Comparison of ENCODE assay signal across 20 mouse cellular contexts in genomic region chr3:38793221-38793620, GRCm38 (mm10).
"Had no signal": no experiment of that assay in that cellular context is flagged by ENCODE, and none has a peak within 500 bp of the region (broad histone marks: within the 10 kb centered on the region; RNA-seq: fewer than 3 reads in every experiment).

No protein-coding gene starts in this region.

- H3K9ac ChIP-seq: limb, embryonic 12.5 days; limb, embryonic 15.5 days; liver, embryonic 14.5 days; liver, postnatal 0 days; midbrain, embryonic 15.5 days; neural tube, embryonic 12.5 days; neural tube, embryonic 15.5 days had no signal

- H3K36me3 ChIP-seq: limb, embryonic 12.5 days; limb, embryonic 15.5 days; midbrain, embryonic 10.5 days; midbrain, embryonic 15.5 days; neural tube, embryonic 12.5 days; neural tube, embryonic 15.5 days had no signal

- DNase-seq: kidney, adult 2 months; kidney, postnatal 25 days; layer of hippocampus, adult 9-11 months; liver, postnatal 0 days; thymus, adult 2 months; thymus, postnatal 14 days; thymus, postnatal 4 days had no signal

- H3K4me3 ChIP-seq: layer of hippocampus, adult 2 months; limb, embryonic 12.5 days; limb, embryonic 15.5 days; megakaryocyte, embryonic 14.5 days; midbrain, embryonic 10.5 days; midbrain, embryonic 15.5 days; neural tube, embryonic 12.5 days; neural tube, embryonic 15.5 days had no signal

- H3K4me2 ChIP-seq: limb, embryonic 12.5 days; limb, embryonic 15.5 days; liver, embryonic 11.5 days; midbrain, embryonic 15.5 days; neural tube, embryonic 12.5 days; neural tube, embryonic 15.5 days had no signal

- ATAC-seq: intestine, postnatal 0 days; liver, postnatal 0 days; midbrain, embryonic 15.5 days had no signal

- H3K27ac ChIP-seq: kidney, postnatal 0 days; layer of hippocampus, adult 2 months; limb, embryonic 12.5 days; limb, embryonic 15.5 days; liver, embryonic 14.5 days; midbrain, embryonic 10.5 days; midbrain, embryonic 15.5 days; neural tube, embryonic 12.5 days; neural tube, embryonic 15.5 days; stomach, postnatal 0 days had no signal

- H3K27me3 ChIP-seq: limb, embryonic 12.5 days; limb, embryonic 15.5 days; megakaryocyte, embryonic 14.5 days; midbrain, embryonic 15.5 days; neural tube, embryonic 12.5 days; neural tube, embryonic 15.5 days had no signal

- H3K9me3 ChIP-seq: limb, embryonic 12.5 days; limb, embryonic 15.5 days; midbrain, embryonic 10.5 days; midbrain, embryonic 15.5 days; neural tube, embryonic 12.5 days; neural tube, embryonic 15.5 days had no signal

- H3K4me1 ChIP-seq: limb, embryonic 12.5 days; limb, embryonic 15.5 days; megakaryocyte, embryonic 14.5 days; neural tube, embryonic 12.5 days had no signal
